Mouse (Mus musculus): ENCODE measurements around the gene Mrps33.

The Mrps33 gene

DNA sequence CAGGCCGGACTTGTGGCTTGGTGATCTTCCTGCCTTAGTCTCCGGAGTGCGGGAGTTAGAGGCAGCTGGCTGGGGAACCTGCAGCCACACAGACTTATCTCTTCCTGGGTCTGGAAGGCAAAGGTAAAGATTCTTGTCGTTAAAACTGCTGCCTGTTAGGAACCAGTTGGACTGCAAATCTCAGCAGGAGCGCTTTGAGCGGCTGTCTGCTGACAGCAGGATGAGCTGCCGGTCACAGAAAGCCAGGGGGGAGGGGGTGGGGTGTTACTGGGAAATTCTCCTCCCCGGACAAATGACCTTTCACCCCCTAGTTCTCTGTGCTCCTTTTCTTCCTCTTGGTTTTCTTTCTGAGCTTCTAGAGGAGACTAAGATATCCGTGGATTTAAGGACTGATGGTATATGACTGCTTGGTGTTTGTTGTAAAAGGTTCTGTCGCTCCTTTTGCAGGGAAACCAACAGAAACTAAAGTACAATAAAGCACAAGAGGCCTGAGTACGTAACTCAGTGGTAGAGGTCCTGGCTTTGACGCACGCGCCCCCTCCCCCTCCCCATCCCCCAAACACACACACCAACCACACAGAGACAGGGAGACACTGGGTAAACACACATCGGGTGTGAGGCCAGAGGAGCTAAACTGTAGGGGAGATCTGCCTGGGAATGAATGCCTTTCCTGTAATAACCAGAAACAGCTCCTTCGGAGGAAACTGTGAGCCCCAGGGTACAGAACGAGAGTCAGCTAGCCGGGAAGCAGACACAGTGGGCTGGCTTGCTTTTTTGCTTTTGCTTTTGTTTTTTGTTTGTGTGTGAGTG is 29.7 kb downstream of the Mrps33 start:
- DNase-seq (ENCODE audit: low spot score): peak; percentile 15

DNA sequence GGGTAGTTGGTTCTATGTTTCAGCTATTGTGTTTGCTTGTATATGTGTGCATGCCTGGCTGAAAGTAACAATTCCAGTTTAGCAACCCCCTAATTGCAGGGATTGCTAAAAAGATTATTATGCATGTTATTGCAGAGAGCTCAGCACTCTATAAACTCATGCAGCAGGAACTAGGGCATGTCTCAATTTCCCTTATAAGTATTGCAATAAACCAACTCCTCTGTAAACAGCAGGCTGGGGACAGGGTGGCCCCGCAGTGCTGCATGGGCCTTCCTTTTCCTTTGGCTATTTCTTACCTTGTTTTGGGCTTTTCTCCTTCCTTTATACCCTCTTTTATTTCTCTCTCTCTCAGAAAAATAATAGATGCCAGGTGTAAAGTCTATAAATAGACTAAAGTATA is 32.3 kb downstream of the Mrps33 start:
- DNase-seq (ENCODE audit: low spot score): no peak

DNA sequence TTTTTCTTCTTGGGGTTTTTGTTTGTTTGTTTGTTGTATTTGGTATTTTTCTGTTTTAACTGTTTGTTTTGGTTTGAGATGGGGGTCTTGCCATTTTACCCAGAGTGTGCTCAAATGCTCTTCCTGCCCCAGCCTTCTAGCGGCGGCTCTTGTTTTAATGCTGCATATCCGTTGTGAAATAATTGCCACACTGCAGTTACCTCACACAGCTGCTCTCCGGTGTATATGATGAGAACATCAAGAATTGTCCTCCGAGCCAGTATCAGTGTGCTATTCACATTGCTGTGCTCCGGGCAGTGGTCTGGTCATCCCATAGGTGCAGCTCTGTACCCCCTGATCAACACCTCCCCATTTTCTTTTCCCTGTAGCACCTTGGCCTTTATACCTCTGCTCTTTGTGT is 34.5 kb downstream of the Mrps33 start:
- no peak for DNase-seq (ENCODE audit: low spot score)

DNA sequence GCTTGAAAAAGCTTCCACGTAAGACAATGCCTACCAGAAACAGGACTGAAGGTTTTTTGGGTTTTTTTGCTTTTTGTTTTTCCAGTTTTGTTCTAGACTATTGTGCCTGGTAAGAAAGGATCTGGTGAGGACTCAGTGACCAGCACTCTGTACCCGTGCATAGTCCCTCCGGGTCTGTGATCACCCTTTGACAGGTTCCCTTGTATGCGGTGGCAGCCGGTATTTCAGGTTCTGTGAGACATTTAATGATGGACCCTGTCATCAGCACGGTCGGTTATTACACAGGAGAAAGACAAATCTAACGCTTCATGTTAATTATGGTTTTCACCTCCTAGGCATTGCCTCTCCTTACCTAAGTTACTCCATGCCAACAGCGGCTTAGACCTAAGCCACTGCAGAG is 35.8 kb downstream of the Mrps33 start:
- DNase-seq (ENCODE audit: low spot score): no peak

DNA sequence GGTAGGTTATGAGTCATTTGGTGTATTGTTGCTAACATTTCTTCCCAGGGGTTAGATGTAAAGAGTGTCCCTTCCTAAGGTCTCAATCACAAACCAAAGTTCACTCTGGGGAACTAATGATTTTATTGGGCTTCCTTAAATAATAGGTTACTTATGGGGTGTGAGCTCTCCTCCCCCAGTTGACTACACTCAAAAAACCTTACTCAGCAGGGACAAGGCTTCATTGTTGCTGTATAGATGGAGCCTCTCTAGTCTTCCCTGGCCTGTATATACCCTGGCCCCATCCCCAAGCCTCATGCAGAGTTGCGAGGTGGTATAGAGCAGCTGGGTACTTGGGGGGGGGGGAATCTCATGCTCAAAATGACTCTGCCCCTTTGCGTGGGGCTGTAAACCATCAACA is 53.6 kb downstream of the Mrps33 start:
- DNase-seq (ENCODE audit: low spot score): no peak

Measured in urinary bladder, postnatal 25 days (tissue).